Mouse (Mus musculus) inflammation-experienced regulatory T-cells, adult 6 months (primary cell): ENCODE measurements at regions not wholly inside any gene's neighbourhood (a gene's known extent, or its start where the extent isn't known, plus 50 kb on each side); places are given as distances from the start of the nearest gene placed in this dataset.

Experiments
- ATAC-seq: one replicate; pipeline ENCODE4 v1.8.0; 2017

- peak; percentile 75 for ATAC-seq
Measured at GRCm38 (mm10) chrX:13224902-13225301, 55.9 kb upstream of the Ddx3x start.

DNA sequence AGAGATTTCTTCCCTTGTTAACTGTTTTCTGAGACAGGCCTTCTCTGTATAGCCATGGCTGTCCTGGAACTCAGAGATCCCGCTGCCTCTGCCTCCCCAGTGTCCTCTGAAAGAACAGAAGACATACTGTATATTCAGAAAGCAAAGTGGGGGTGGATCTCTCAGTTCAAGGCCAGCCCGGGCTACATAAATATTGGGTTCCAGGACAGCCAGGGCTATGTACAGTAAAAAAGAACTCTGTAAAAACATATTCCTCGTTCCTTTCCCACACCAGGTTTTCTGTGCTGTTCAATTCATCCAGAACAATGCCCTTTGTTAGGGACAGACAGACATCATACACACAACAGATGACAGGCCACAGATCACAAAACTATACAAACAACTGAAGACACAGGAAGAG, 54.3 kb upstream of the Ddx3x start:
- ATAC-seq: no peak

DNA sequence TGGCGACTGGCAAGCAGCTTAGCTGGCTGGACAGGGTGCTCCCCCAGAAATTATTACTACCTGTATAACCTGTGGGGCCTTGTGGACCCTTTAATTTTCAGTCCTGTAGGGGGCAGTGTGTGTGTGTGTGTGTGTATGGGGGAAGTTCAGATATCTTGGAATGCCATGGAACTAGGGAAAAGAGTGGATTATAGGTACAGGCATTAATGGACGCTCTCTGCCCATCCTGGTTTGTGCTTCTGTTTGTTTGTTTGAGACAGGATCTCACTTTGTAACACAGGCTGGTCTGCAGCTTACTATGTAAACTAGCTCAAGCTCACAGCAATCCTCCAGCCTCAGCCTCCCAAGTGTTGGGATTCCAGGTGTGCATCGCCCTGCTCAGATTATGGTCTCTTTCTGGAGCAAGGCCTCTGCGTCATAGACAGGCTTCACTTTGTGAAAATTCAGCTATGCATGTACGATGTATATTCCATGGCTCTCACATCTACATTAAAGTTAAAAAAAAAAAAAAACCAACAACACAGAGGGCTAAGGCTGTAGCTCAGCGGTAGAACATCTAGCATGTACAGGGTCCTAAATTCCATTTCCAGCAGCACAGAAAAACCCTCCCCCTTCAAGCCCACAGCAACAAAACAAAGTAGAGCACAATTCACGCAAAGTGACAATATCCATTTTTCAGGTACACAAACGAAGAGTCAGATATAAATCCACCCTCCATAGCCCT, 50.7 kb upstream of the Ddx3x start:
- no peak for ATAC-seq

DNA sequence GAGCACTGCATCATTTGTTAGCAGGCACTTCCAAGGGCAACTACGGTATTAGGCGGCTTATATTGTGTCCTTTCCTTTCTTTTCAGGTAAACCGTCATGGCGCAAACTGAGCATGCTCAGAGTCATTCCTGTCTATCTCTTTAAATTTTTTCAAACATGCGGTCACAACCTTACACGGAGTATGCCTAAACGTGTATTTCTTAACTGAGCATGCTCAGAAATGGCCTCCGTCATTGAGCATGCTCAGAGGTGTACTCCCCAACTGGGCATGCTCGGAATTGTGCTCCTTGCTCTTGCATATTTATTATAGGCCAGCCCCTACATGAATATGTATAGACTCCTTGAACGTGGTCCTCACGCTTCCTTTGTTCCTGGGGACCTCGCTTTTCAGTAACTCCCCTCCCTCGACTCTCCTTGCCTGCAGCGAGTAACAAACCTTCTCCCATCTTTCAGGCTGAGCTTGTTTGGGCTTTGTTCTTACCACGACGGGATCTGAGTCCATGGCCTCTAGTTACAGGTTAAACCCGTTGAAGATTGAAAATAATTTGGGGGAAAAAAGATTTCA, 50.1 kb upstream of the Ddx3x start:
- peak; percentile 96 for ATAC-seq
